Mouse (Mus musculus) MEL (cell line): Measurements from ENCODE around the gene Slc45a1. TPM values are rescaled to one million over a fixed set of nuclear protein-coding genes. Genes with fewer than 3 reads are reported as not detected.
A peak's percentile ranks its signal among the peaks of the same experiment; 100 is the strongest.

Experiments used
- DNase-seq: peaks from one replicate; pipeline ENCODE4 v3.0.0; 2011; ENCODE audit warnings: low read depth, low spot score
- H3K27ac ChIP-seq: 2 replicates; pipeline ENCODE4 v1.5.1; 2012; ENCODE audit warnings: low read depth, mild to moderate bottlenecking, control low read depth, low read length, moderate library complexity; ENCODE audit not compliant: control insufficient read depth
- H3K27me3 ChIP-seq, 2 experiments: fragments of 150-350 bp in 1 of 2; sonication (generic) in 1 of 2; 2 replicates each; pipeline ENCODE4 v1.6.1; 2012; ENCODE audit warnings: low read length in 2 of 2, mild to moderate bottlenecking in 2 of 2, improper control_type of control experiment in 1 of 2, moderate library complexity in 1 of 2; ENCODE audit not compliant: insufficient read depth in 2 of 2, control insufficient read depth in 1 of 2
- H3K36me3 ChIP-seq, 2 experiments: 2 replicates each; pipeline ENCODE4 v1.6.1; 2012 to 2014; ENCODE audit warnings: low read length in 2 of 2, improper control_type of control experiment in 1 of 2, inconsistent platforms in 1 of 2, mild to moderate bottlenecking in 1 of 2; ENCODE audit not compliant: insufficient read depth in 2 of 2, control insufficient read depth in 1 of 2
- H3K4me1 ChIP-seq, 2 experiments: fragments of 150-350 bp in 1 of 2; sonication (generic) in 1 of 2; 2 replicates each; pipeline ENCODE4 v1.6.1; 2012; ENCODE audit warnings: low read length in 2 of 2, improper control_type of control experiment in 1 of 2, mild to moderate bottlenecking in 1 of 2; ENCODE audit not compliant: insufficient read depth in 2 of 2, control insufficient read depth in 1 of 2
- H3K4me3 ChIP-seq, 2 experiments: fragments of 150-350 bp in 1 of 2; sonication (generic) in 1 of 2; 2 replicates each; pipeline ENCODE4 v1.5.1; 2012; ENCODE audit warnings: low read depth in 2 of 2, low read length in 2 of 2, mild to moderate bottlenecking in 2 of 2, moderate library complexity in 2 of 2, control low read depth in 1 of 2, improper control_type of control experiment in 1 of 2; ENCODE audit not compliant: control insufficient read depth in 1 of 2, insufficient read depth in 1 of 2
- H3K79me2 ChIP-seq: 2 replicates; pipeline ENCODE4 v1.6.1; 2012; ENCODE audit warnings: mild to moderate bottlenecking, low read length, moderate library complexity; ENCODE audit not compliant: control insufficient read depth, poor library complexity, insufficient read depth
- H3K9ac ChIP-seq: 2 replicates; pipeline ENCODE4 v1.6.1; 2012; ENCODE audit warnings: low read depth, mild to moderate bottlenecking, control low read depth, low read length, moderate library complexity; ENCODE audit not compliant: control insufficient read depth, poor library complexity, severe bottlenecking
- H3K9me3 ChIP-seq: fragments of 150-350 bp; sonication (generic); replicated peaks from 2 replicates; pipeline ENCODE4 v1.6.1; 2012; ENCODE audit warnings: mild to moderate bottlenecking, low read length, improper control_type of control experiment, moderate library complexity; ENCODE audit not compliant: insufficient read depth
- BHLHE40 ChIP-seq: IDR thresholded peaks from 2 replicates; pipeline ENCODE4 v1.6.1; 2012; ENCODE audit warnings: low read depth, mild to moderate bottlenecking, inconsistent platforms, low read length, improper control_type of control experiment, borderline replicate concordance
- CTCF ChIP-seq, 3 experiments: IDR thresholded peaks in 2 of 3; conservative IDR thresholded peaks in 1 of 3; 2 replicates each; pipeline ENCODE4 v1.5.1; 2011 to 2012; ENCODE audit warnings: low read length in 3 of 3, low read depth in 2 of 3, mild to moderate bottlenecking in 2 of 3, improper control_type of control experiment in 1 of 3, inconsistent platforms in 1 of 3, mixed read lengths in 1 of 3, moderate library complexity in 1 of 3; ENCODE audit not compliant: control insufficient read depth in 1 of 3, insufficient read depth in 1 of 3, poor library complexity in 1 of 3, severe bottlenecking in 1 of 3
- ELF1 ChIP-seq: IDR thresholded peaks from 2 replicates; pipeline ENCODE4 v1.6.1; 2014; ENCODE audit warnings: low read depth, mild to moderate bottlenecking, inconsistent platforms, low read length, improper control_type of control experiment, moderate library complexity
- EP300 ChIP-seq, 2 experiments: IDR thresholded peaks; 2 replicates each; pipeline ENCODE4 v1.6.1; 2011; ENCODE audit warnings: improper control_type of control experiment in 2 of 2, low read length in 2 of 2, low read depth in 1 of 2, mild to moderate bottlenecking in 1 of 2
- ETS1 ChIP-seq: IDR thresholded peaks from 2 replicates; pipeline ENCODE4 v1.6.1; 2012; ENCODE audit warnings: low read depth, mild to moderate bottlenecking, inconsistent platforms, low read length, improper control_type of control experiment, moderate library complexity
- GATA1 ChIP-seq: IDR thresholded peaks from 2 replicates; pipeline ENCODE4 v1.6.1; 2011; ENCODE audit warnings: low read depth, low read length, improper control_type of control experiment
- JUND ChIP-seq: IDR thresholded peaks from 2 replicates; pipeline ENCODE4 v1.6.1; 2011; ENCODE audit warnings: low read depth, mild to moderate bottlenecking, improper control_type of control experiment, low read length
- KAT2A ChIP-seq: conservative IDR thresholded peaks from 2 replicates; pipeline ENCODE4 v1.6.1; 2012; ENCODE audit warnings: low read depth, low read length, improper control_type of control experiment, inconsistent platforms
- MAFK ChIP-seq: IDR thresholded peaks from 2 replicates; pipeline ENCODE4 v1.6.1; 2011; ENCODE audit warnings: low read depth, mild to moderate bottlenecking, low read length, improper control_type of control experiment, borderline replicate concordance
- MAX ChIP-seq: IDR thresholded peaks from 2 replicates; pipeline ENCODE4 v1.6.1; 2011; ENCODE audit warnings: low read length, improper control_type of control experiment
- MAZ ChIP-seq: IDR thresholded peaks from 2 replicates; pipeline ENCODE4 v1.6.1; 2012; ENCODE audit warnings: low read depth, mild to moderate bottlenecking, inconsistent platforms, low read length, improper control_type of control experiment
- MEF2A ChIP-seq: IDR thresholded peaks from 2 replicates; pipeline ENCODE4 v1.6.1; 2014; ENCODE audit warnings: low read depth, mild to moderate bottlenecking, inconsistent platforms, low read length, improper control_type of control experiment; ENCODE audit not compliant: poor library complexity, insufficient replicate concordance, severe bottlenecking; ENCODE audit errors: extremely low read depth
- MXI1 ChIP-seq: IDR thresholded peaks from 2 replicates; pipeline ENCODE4 v1.6.1; 2011; ENCODE audit warnings: mild to moderate bottlenecking, low read depth, low read length, improper control_type of control experiment
- NELFE ChIP-seq: IDR thresholded peaks from 2 replicates; pipeline ENCODE4 v1.6.1; 2011; ENCODE audit warnings: low read depth, low read length, improper control_type of control experiment
- NRF1 ChIP-seq: IDR thresholded peaks from 2 replicates; pipeline ENCODE4 v1.6.1; 2014; ENCODE audit warnings: low read depth, mild to moderate bottlenecking, inconsistent platforms, low read length, improper control_type of control experiment, moderate library complexity; ENCODE audit not compliant: poor library complexity, insufficient read depth, severe bottlenecking
- POLR2AphosphoS5 ChIP-seq: IDR thresholded peaks from 2 replicates; pipeline ENCODE4 v1.6.1; 2012; ENCODE audit warnings: low read depth, borderline replicate concordance, mild to moderate bottlenecking, inconsistent platforms, low read length, moderate library complexity, mixed read lengths
- SIN3A ChIP-seq: IDR thresholded peaks from 2 replicates; pipeline ENCODE4 v1.6.1; 2012; ENCODE audit warnings: low read length, improper control_type of control experiment, inconsistent platforms
- SMC3 ChIP-seq: IDR thresholded peaks from 2 replicates; pipeline ENCODE4 v1.6.1; 2011; ENCODE audit warnings: low read depth, low read length, improper control_type of control experiment
- TAL1 ChIP-seq: IDR thresholded peaks from 2 replicates; pipeline ENCODE4 v1.6.1; 2012; ENCODE audit warnings: mild to moderate bottlenecking, inconsistent platforms, low read length, moderate library complexity, mixed read lengths
- TBP ChIP-seq: IDR thresholded peaks from 2 replicates; pipeline ENCODE4 v1.8.0; 2011; ENCODE audit warnings: low read depth, low read length, improper control_type of control experiment
- TCF12 ChIP-seq: IDR thresholded peaks from 2 replicates; pipeline ENCODE4 v1.6.1; 2014; ENCODE audit warnings: low read depth, mild to moderate bottlenecking, inconsistent platforms, low read length, improper control_type of control experiment, moderate library complexity
- UBTF ChIP-seq: IDR thresholded peaks from 2 replicates; pipeline ENCODE4 v1.6.1; 2012; ENCODE audit warnings: low read depth, mild to moderate bottlenecking, inconsistent platforms, low read length, improper control_type of control experiment, moderate library complexity, borderline replicate concordance; ENCODE audit not compliant: insufficient read depth
- USF2 ChIP-seq, 2 experiments: IDR thresholded peaks; 2 replicates each; pipeline ENCODE4 v1.6.1; 2011 to 2012; ENCODE audit warnings: improper control_type of control experiment in 2 of 2, low read length in 2 of 2, borderline replicate concordance in 1 of 2, inconsistent platforms in 1 of 2, low read depth in 1 of 2, mild to moderate bottlenecking in 1 of 2; ENCODE audit not compliant: insufficient read depth in 1 of 2
- ZKSCAN1 ChIP-seq: IDR thresholded peaks from 2 replicates; pipeline ENCODE4 v1.6.1; 2012; ENCODE audit warnings: low read depth, mild to moderate bottlenecking, inconsistent platforms, low read length, improper control_type of control experiment, moderate library complexity
- ZMIZ1 ChIP-seq: IDR thresholded peaks from 2 replicates; pipeline ENCODE4 v1.6.1; 2012; ENCODE audit warnings: low read depth, mild to moderate bottlenecking, inconsistent platforms, low read length, improper control_type of control experiment, moderate library complexity
- polyA plus RNA-seq, 2 experiments: library from polyadenylated mRNA; stranded (reverse) in 1 of 2; unstranded in 1 of 2; fragments of >175 nt in 1 of 2; fragments of >200 nt in 1 of 2; gene quantifications; 2 replicates each; pipeline versions ENCODE4 v1.2.1 to v1.2.4; 2012; ENCODE audit warnings: low replicate concordance in 2 of 2, low read depth in 1 of 2; ENCODE audit not compliant: insufficient read length in 2 of 2, insufficient read depth in 1 of 2, missing spikeins in 1 of 2
- total RNA-seq: library from RNA; depleted of rRNA; stranded (reverse); fragments of 300-350 nt; gene quantifications from 2 replicates; pipeline ENCODE4 v1.2.3, GENCODE M21; 2012

The Slc45a1 gene
- total and polyA plus RNA-seq, 3 experiments: not detected

DNA sequence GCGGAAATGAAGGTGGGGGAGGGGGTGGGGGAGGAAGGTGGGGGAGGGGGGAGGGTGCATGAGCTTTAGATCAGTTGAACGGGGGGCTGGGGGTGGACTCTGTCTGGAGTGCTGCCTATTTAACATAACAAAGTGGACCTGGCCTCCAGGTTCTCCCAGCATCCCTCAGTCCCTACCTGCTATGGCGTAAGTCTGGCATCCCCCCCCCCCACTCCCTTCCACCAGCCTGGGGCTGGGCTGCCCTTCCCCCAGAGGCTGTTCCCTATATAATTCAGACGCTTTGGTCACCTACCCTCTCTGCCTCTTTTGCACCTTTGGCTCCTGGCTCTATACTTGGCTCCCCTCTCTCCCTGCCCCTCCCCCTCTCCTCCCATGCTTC lies 25.9 kb upstream of the Slc45a1 start:
- Histone ChIP-seq H3K79me2 (no peaks in the 10 kb centered on the region), H3K9ac (no peak overlapping the region), H3K4me1 (no peaks in the 10 kb centered on the region), H3K27me3 (no peaks in the 10 kb centered on the region; a peak in 2 of 4 replicates), H3K36me3 (no peaks in the 10 kb centered on the region), H3K27ac (no peak overlapping the region), H3K9me3 (no peaks in the 10 kb centered on the region), H3K4me3 (no peak overlapping the region)
- no peak for DNase-seq
- TF ChIP-seq SIN3A (no peak), TCF12 (no peak), ELF1 (no peak), MAZ (no peak), SMC3 (no peak), TAL1 (no peak), CTCF (IDR thresholded peaks at IDR 0.05 in 2 of 3, conservative IDR thresholded peaks at IDR 0.05 in 1 of 3; ENCODE audit: control insufficient read depth in 1 of 3, insufficient read depth in 1 of 3, low read depth in 2 of 3, low read length in 3 of 3, poor library complexity in 1 of 3, severe bottlenecking in 1 of 3) (no peak)

DNA sequence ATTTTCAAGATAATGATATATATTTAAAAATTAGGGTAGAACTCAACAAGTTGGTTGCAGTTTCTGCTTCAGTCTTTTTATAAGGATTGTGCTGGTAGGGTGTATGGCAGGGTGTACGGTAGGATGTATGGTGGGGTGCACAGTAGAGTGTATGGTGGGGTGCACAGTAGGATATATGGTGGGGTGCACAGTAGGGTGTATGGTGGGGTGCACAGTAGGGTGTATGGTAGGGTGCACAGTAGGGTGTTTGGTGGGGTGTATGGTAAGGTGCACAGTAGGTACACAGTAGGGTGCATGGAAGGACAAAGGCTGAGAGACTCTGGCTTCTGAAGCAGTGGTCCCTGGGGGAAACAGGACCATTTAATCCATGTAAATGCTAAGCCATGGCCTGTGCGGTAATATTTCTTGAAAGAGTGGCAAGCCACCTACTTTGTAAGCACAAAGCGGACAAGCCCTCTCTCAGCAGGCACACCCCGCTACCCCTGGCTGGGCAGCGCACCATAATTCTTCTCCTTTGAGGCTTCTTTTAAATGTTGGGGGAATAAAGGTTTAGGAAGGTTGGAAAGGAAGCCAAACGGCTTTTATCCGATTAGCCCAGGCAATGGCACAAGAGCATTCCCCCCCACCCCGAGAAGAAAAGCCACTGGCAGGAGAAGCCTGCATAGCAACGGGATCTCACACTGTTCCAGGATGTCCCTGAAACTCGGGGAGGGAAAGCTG lies 25.3 kb upstream of the Slc45a1 start:
- no peak overlapping the region for H3K4me3 ChIP-seq
- no peaks in the 10 kb centered on the region for H3K9me3 ChIP-seq
- TF ChIP-seq MAFK (no peak), NELFE (no peak), ZKSCAN1 (peak; percentile 59; the same call in 1 of the 2 replicates), GATA1 (no peak), ETS1 (no peak)
- TF ChIP-seq, all 39 proteins: peak for 1
- Histone ChIP-seq H3K9ac (no peak overlapping the region), H3K4me1 (no peaks in the 10 kb centered on the region), H3K79me2 (no peaks in the 10 kb centered on the region), H3K27ac (no peak overlapping the region), H3K27me3 (no peaks in the 10 kb centered on the region; a peak in 2 of 4 replicates), H3K36me3 (no peaks in the 10 kb centered on the region)
- DNase-seq: no peak

DNA sequence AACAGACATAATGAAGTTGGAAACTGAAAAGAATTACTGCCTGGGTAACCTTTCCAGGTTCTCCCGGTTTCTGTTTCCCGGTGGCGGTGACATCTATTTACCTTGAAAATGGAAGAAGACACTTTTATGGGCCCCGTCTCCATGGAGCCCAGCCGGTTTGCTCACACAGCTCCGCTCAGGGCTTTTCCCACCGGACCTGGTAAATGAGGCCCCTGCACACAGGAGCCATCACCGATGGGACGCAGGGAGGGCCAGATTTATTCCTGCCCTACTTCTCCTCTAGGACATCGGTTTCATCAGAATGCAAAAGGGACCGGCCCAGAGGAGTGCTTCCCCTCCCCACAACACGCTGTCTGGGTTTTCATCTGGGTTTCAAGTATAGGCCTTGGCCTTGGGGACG lies 24.1 kb upstream of the Slc45a1 start:
- Histone ChIP-seq H3K4me3 (no peak overlapping the region), H3K4me1 (no peaks in the 10 kb centered on the region), H3K27me3 (no peaks in the 10 kb centered on the region; a peak in 1 of 4 replicates), H3K27ac (no peak overlapping the region), H3K36me3 (no peaks in the 10 kb centered on the region), H3K79me2 (no peaks in the 10 kb centered on the region), H3K9ac (no peak overlapping the region), H3K9me3 (no peaks in the 10 kb centered on the region)
- no peak for DNase-seq
- TF ChIP-seq USF2 (IDR thresholded peaks at IDR 0.05; ENCODE audit: borderline replicate concordance in 1 of 2, insufficient read depth in 1 of 2, low read depth in 1 of 2, low read length in 2 of 2) (no peak), UBTF (no peak), NRF1 (no peak), MAZ (no peak), BHLHE40 (no peak), POLR2AphosphoS5 (no peak), TBP (no peak), MEF2A (no peak), JUND (no peak), MAX (no peak), ZMIZ1 (no peak), KAT2A (no peak), ETS1 (no peak), MXI1 (no peak), EP300 (IDR thresholded peaks at IDR 0.05; ENCODE audit: low read depth in 1 of 2, low read length in 2 of 2) (no peak)
